Mouse (Mus musculus) bone marrow, adult 2 months (tissue): Measurements from ENCODE around the gene Ppm1g. TPM values are rescaled to one million over a fixed set of nuclear protein-coding genes. Genes with fewer than 3 reads are reported as not detected.
A peak's percentile ranks its signal among the peaks of the same experiment; 100 is the strongest.

Source experiments
- H3K27ac ChIP-seq: fragments of 200-500 bp; 2 replicates; pipeline ENCODE4 v1.5.1; 2012; ENCODE audit warnings: low read depth, mild to moderate bottlenecking, control low read depth, inconsistent platforms, low read length; ENCODE audit not compliant: control insufficient read depth, poor library complexity, insufficient read depth
- H3K4me1 ChIP-seq: fragments of 200-500 bp; 2 replicates; pipeline ENCODE4 v1.6.1; 2011; ENCODE audit warnings: low read length; ENCODE audit not compliant: control insufficient read depth, insufficient read depth
- H3K4me3 ChIP-seq: fragments of 200-500 bp; replicated peaks from 2 replicates; pipeline ENCODE3; 2011; ENCODE audit warnings: mild to moderate bottlenecking, low read depth, low read length, control low read depth; ENCODE audit not compliant: control insufficient read depth
- CTCF ChIP-seq: fragments of 200-500 bp; IDR thresholded peaks from 2 replicates; pipeline ENCODE4 v1.5.1; 2011; ENCODE audit warnings: low read length, control low read depth; ENCODE audit not compliant: control insufficient read depth, insufficient read depth
- POLR2A ChIP-seq: fragments of 200-500 bp; IDR thresholded peaks from 2 replicates; pipeline ENCODE4 v1.6.1; 2011; ENCODE audit warnings: low read depth, mild to moderate bottlenecking, control low read depth, low read length, borderline replicate concordance; ENCODE audit not compliant: control insufficient read depth
- WGBS: fragments of 180-500 bp; shearing (Covaris S2); methylation state at CpG from one replicate; pipeline ENCODE4 v1.1.7; 2018; 5-methylcytosine and 5-hydroxymethylcytosine counted together
- polyA plus RNA-seq: library from polyadenylated mRNA; stranded (reverse); fragments of >200 nt; gene quantifications from 2 replicates; pipeline ENCODE4 v1.2.4, GENCODE M21; 2011; ENCODE audit warnings: low replicate concordance; ENCODE audit not compliant: missing spikeins, insufficient read depth, insufficient read length

Gene Ppm1g
- polyA plus RNA-seq, 1 experiment: 147 TPM

DNA sequence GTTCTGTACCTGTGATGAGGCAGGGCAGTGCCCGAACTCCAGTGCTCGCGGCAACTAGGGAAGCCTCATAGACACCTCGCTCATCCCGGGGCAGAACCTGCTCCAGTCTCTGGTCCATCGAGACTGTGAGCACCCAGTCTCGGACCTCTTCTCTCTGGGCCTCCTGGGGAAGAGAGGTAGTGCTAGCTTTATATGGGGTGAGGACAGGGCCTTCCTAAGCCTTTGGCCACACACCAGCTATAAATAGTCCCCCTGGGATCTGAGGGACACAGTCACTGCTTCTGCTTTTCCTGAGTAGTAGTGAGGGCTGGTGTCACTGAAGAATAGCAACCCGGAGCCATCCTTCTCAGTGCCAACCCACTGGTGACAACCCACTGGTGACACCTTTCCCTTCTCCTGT, 33.3 kb upstream of the Ppm1g start:
- no peak overlapping the region for H3K4me3 ChIP-seq
- WGBS: 89% methylated on average over 8 of the region's 8 CpGs
- no peaks in the 10 kb centered on the region for H3K4me1 ChIP-seq
- no peak for TF ChIP-seq CTCF
- TF ChIP-seq POLR2A: no peak
- no peak overlapping the region for H3K27ac ChIP-seq

DNA sequence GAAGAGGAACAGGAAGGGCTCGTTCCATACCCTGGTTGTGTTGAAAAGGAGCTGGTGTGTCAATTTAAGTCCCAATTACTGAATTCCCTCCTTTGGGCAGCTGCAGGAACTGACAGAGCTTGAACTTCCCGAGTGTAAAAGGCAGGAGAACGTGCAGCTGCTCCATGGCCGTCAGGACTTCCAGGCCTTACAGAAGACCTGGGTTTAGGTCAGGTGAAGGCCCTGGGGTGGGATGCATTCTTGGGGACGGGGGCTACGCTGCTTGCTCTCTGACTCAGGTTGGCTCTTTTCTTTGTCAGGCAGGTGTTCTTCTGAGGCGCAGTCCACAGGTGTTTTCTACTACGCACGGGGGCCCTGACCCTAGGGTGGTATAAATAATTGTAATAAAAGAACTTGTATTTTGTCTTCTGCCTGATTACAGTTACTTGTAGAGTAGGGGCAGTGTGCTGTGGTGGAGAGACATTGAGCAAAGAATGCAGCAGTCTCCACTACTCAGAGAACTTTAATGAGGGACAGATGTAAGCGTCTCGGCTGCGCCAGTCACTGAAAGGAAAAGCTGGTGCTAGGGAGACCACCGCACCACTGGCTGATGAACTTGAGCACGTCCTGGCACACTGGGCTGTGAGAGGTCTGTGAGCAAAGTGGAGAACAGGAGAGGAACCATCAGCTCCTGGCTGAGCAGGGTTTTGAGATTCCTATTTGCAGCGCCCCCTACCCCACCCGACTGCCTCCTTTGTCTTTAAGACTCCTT, 32.5 kb upstream of the Ppm1g start:
- H3K4me3 ChIP-seq: no peak overlapping the region
- H3K4me1 ChIP-seq: no peaks in the 10 kb centered on the region
- WGBS: 84% methylated on average over 16 of the region's 16 CpGs
- H3K27ac ChIP-seq: no peak overlapping the region
- TF ChIP-seq POLR2A (no peak), CTCF (no peak)

DNA sequence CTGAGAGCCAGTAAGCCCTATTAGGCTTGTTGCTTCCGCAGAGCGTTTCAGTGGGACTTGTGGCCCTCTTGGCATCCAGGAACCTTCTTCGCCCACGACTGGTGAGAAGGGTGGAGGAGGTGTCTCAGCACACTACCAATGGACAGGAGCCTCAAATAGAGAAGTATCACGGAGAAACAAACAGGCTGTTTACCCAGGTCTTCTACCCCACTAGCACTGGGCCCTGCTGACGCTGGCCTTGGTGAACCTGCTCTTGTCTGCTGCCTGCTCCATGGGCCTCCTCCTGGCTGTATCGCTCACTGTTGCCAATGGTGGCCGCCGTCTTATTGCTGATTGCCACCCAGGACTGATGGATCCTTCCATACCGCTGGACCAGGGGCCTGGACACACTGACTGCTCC, 31.7 kb upstream of the Ppm1g start:
- peak overlapping the region; percentile 56 for H3K4me3 ChIP-seq
- H3K4me1 ChIP-seq: no peaks in the 10 kb centered on the region
- TF ChIP-seq POLR2A (no peak), CTCF (no peak)
- WGBS: 84% methylated on average over 10 of the region's 10 CpGs
- no peak overlapping the region for H3K27ac ChIP-seq

DNA sequence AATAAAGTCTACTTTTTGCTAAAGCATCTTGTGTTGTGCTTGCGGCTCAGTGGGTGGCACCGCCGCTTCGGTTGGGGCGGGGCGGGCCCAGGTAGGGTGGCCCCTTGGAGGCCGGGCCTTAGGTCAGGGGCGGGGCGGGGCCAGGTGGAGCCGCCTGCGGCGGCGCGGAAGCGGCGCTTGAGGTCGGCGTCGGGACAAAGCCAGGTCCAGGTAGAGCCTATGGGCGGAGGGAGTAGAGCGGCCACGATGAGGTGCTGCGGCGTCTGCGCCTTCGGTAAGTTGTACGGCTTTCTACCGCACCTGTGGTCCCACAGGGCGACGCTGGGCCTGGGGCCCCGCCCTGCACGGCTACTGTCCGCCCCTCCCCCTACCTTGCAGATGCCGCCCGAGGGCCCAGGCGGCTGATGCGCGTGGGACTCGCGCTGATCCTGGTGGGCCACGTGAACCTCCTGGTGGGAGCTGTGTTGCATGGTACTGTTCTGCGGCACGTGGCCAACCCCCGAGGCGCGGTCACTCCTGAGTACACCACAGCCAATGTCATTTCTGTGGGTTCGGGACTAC, 31.1 kb upstream of the Ppm1g start, which contains the start of gene Krtcap3:
TSS of gene Krtcap3 (plus strand) at position 151 of the 561 bp plus-strand sequence.
- Histone ChIP-seq H3K4me1 (no peaks in the 10 kb centered on the region), H3K4me3 (peak within 1 kb of the TSS; percentile 56), H3K27ac (no peak within 1 kb of the TSS)
- WGBS: 86% methylated on average over 47 of the region's 47 CpGs
- TF ChIP-seq CTCF: no peak
- no peak for TF ChIP-seq POLR2A

DNA sequence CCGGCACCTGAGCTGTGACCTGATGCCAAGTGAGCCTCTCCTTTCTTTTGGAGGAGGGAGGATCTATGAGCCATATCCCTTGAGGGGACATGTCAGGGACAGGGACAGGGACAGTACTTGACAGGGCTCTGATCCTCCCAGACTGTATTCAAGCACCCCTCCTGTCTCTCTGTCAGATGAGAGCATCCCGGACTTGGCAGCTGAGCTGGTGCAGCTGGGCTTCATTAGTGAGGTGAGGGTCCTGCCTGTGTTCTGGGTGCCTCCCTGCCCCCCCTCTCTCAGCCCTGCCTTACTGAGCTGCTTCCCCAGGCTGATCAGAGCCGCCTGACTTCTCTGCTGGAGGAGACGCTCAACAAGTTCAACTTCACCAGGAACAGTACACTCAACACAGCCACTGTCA, 30.2 kb upstream of the Ppm1g start:
- no peak overlapping the region for H3K27ac ChIP-seq
- H3K4me1 ChIP-seq: no peaks in the 10 kb centered on the region
- WGBS: 81% methylated on average over 4 of the region's 4 CpGs
- no peak overlapping the region for H3K4me3 ChIP-seq
- TF ChIP-seq CTCF (no peak), POLR2A (no peak)

DNA sequence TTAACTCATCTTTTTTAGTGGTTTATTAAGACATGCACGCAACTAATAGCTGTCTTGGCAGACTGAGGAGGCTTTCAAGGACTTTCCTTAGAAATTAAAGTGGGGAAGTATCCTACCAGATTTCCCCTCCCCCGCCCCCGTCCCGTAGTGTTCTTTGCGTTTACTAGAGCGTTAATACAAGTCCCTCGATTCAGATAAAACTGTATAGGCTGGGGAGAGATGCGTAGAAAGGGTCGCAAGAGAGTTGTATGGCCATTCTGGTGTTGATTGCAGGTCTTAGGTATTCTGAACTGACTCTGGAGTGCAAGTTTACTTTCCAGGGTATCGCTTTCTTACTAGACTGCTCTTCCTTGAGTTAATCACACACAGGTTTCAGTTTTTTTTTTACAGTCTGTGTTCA, 21.7 kb upstream of the Ppm1g start:
- H3K27ac ChIP-seq: no peak overlapping the region
- 23% methylated on average over 10 of the region's 10 CpGs for WGBS
- no peak overlapping the region for H3K4me3 ChIP-seq
- no peaks in the 10 kb centered on the region for H3K4me1 ChIP-seq
- TF ChIP-seq CTCF (no peak), POLR2A (no peak)

DNA sequence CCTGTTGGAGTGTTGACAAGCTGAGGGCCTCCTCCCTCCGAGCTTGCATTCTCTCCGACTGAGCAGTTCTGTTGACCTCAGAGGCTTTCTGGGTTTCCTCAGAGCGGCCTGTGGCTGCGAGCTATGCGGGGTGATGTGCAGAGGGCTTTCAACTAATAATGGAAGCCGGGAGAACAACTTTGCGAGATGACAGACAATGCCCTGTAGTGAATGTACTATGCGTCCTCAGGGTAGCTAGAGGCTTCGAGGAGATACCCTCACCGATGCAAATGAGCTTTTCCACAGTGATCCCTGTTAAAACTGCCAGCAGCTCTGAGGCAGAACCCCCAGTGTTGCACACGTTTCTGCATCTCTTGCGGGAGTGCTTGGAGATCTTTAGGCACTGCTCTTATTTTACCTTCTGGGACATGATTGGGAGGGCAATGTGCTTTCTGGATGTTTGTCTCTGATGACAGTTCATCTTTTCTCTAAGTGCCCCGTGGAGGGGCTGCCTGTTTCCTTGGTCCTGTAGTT, 21.1 kb upstream of the Ppm1g start:
- Histone ChIP-seq H3K4me3 (peak overlapping the region; percentile 89), H3K27ac (peak overlapping the region; percentile 5), H3K4me1 (no peaks in the 10 kb centered on the region)
- WGBS: 2% methylated on average over 13 of the region's 13 CpGs
- TF ChIP-seq CTCF (no peak), POLR2A (no peak)

DNA sequence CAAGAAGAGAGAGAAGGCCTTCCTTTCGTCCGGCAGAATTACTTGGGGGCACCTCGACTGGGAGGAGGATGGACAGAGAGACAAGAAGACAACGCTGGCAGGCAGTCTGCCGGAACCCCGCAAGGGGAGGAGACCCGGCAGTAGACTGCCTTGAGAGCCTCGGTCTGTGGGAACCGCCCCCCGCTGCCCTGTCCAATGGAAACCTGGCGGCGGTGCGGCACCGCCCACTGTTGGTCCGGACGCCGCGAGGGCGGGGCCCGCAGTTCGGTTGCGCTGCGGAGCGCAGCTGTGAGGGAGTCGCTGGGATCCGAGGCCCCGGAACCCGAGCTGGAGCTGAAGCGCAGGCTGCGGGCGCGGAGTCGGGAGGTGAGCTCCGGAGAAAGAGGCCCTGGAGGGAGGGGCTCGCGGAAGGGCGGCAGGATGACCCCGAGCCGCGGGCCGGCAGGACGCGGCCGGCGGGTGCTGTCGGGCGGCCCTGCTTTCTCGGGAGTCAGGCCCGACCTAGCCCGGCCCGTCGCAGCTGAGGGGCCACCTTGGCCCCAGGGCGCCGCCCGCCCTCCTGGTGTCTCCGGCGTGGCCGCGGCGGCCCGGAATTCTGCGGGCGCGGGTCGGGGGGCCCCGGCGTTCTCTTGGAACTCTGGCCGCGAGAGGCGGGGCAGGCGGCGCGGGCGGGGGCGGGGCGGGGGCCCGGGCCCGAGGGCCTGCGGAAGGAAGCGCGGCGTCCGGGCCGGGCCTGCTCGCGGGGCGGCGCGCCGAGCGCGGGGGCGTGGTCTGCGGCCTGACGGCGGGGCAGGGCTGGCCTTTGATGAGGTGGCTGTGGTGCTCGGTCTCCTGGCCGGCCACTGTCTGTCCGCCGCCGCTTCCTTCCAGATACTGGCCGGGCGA, 20.4 kb upstream of the Ppm1g start, which contains the start of the genes Nrbp1 and Gm9970:
TSS of gene Nrbp1 (plus strand) at position 228 of the 885 bp plus-strand sequence.
TSS of gene Gm9970 (minus strand) at position 596 of the 885 bp plus-strand sequence.
- H3K4me1 ChIP-seq: no peaks in the 10 kb centered on the region
- WGBS: 1% methylated on average over 101 of the region's 103 CpGs

More for the DNA sequence above, 20.4 kb upstream of the Ppm1g start, which contains the start of the genes Nrbp1 and Gm9970:
- TF ChIP-seq CTCF (no peak), POLR2A (peak; percentile 92; the same call in 1 of the 2 replicates)
- Histone ChIP-seq H3K27ac (peak within 1 kb of the TSS; percentile 99), H3K4me3 (peak within 1 kb of the TSS; percentile 89)
